Mouse (Mus musculus): ENCODE measurements around the gene Antxr2. TPM values are rescaled to one million over a fixed set of nuclear protein-coding genes. Genes with fewer than 3 reads are reported as not detected.

The Antxr2 gene
- polyA plus RNA-seq (2014; fragmentation: Illumina TruSeq; extraction: RNeasy Lipid Tissue Mini Kit (QIAGEN cat#74804); ENCODE audit: low read depth, low replicate concordance): 69.3 TPM

DNA sequence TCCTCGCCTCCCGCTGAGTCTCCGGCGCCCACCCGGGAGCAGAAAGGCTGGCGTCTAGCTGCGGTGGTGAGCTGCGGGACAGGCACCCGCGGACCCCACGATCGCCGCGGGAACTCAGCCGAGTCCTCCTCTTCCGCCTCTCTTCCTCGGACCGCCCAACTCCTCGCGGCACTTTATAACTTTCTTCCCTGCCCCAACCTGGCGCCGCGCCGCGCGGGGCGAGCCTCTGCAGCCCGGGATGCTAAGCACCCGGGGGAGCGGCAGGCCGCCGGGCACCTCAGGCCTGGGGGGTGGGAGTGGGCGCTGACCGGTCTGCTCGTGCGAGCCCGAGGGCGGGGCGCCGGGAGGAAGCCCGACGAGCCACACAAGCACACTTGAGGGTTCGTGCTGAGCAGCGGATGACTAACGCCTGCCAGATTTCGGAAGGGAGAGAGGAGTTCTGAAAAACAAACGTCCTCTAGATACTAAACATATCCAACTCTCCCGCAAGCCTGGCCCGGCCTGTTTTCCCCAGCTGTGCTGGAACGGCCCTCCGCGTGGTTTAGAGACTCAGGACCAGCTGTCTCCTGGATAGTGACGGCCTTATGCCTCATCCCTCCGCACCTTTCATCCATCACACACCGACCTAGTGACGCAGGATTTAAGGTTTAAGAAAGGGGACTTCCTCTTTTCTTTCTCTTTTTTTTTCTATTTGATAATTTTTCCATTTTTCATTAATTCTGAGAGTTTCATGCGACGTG, at the start of gene Antxr2:
Gene Antxr2 (minus strand): TSS at position 142 of the 740 bp plus-strand sequence.

Other genes starting within 250 kb of the Antxr2 start
- 0.16 TPM for gene Prdm8, start 136.2 kb upstream of the Antxr2 start, polyA plus RNA-seq (2014; fragmentation: Illumina TruSeq; extraction: RNeasy Lipid Tissue Mini Kit (QIAGEN cat#74804); ENCODE audit: low read depth, low replicate concordance)
- gene Fgf5, start 223.1 kb upstream of the Antxr2 start, polyA plus RNA-seq (2014; fragmentation: Illumina TruSeq; extraction: RNeasy Lipid Tissue Mini Kit (QIAGEN cat#74804); ENCODE audit: low read depth, low replicate concordance): not detected

Measured in heart, adult 10 weeks (tissue).